Mouse (Mus musculus) lung, adult 2 months (tissue): Measurements from ENCODE around the gene Adh7. TPM values are rescaled to one million over a fixed set of nuclear protein-coding genes. Genes with fewer than 3 reads are reported as not detected.

Source experiments
- DNase-seq: peaks from one replicate; pipeline ENCODE4 v3.0.0; 2022
- H3K4me1 ChIP-seq: fragments of 200-500 bp; 2 replicates; pipeline ENCODE4 v1.6.1; 2011; ENCODE audit warnings: low read length; ENCODE audit not compliant: control insufficient read depth, insufficient read depth
- H3K4me3 ChIP-seq: fragments of 200-500 bp; replicated peaks from 2 replicates; pipeline ENCODE3; 2011; ENCODE audit warnings: low read depth, mild to moderate bottlenecking, control low read depth, low read length; ENCODE audit errors: extremely low read depth
- CTCF ChIP-seq: fragments of 200-500 bp; IDR thresholded peaks from 2 replicates; pipeline ENCODE4 v1.5.1; 2011; ENCODE audit warnings: mild to moderate bottlenecking, low read length, control low read depth; ENCODE audit not compliant: insufficient read depth
- POLR2A ChIP-seq: fragments of 200-500 bp; IDR thresholded peaks from 2 replicates; pipeline ENCODE4 v1.6.1; 2011; ENCODE audit warnings: low read depth, mild to moderate bottlenecking, control low read depth, low read length, borderline replicate concordance; ENCODE audit errors: extremely low read depth
- WGBS: fragments of 180-500 bp; shearing (Covaris S2); methylation state at CpG from one replicate; pipeline ENCODE4 v1.1.7; 2018; 5-methylcytosine and 5-hydroxymethylcytosine counted together
- polyA plus RNA-seq: library from polyadenylated mRNA; depleted of rRNA; stranded (reverse); fragments of >200 nt; gene quantifications from 2 replicates; pipeline ENCODE4 v1.2.3, GENCODE M21; 2012; rRNA removed

Adh7 gene
- polyA plus RNA-seq, 1 experiment = 12.4 TPM

GRCm38 (mm10) chr3:138264648-138265047 is 47.1 kb downstream of the Adh7 start:
- H3K4me3 ChIP-seq = no peak overlapping the region
- 59% methylated on average over 3 of the region's 3 CpGs for WGBS
- TF ChIP-seq CTCF (no peak), POLR2A (no peak)
- H3K4me1 ChIP-seq = no peaks in the 10 kb centered on the region
- no peak for DNase-seq

- TF ChIP-seq CTCF = no peak
- no peak for TF ChIP-seq POLR2A
- Histone ChIP-seq H3K4me1 (no peaks in the 10 kb centered on the region), H3K4me3 (no peak overlapping the region)
- DNase-seq = no peak
- 24% methylated on average over 1 of the region's 1 CpGs for WGBS
Observed at GRCm38 (mm10) chr3:138270507-138270906, 52.9 kb downstream of the Adh7 start.

DNA sequence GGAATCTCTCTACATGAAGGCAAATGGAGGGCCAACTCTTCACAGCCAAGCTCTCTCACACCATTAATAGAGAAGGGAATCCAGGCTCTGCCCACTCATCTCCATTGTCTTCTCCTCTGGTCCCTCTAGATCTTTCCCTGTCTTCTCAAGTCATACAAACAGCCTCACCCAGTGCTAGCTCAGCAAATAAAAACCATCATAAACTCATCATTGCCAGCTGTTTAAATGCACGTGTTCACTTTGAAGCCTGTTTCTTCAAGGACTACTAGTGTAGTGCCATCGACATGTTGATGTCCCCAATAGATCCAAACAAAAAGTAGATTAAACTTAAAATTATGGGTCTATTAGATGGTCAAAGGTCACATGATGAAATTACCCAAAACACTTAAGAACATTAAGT is 53.7 kb downstream of the Adh7 start:
- TF ChIP-seq POLR2A (no peak), CTCF (no peak)
- H3K4me1 ChIP-seq = no peaks in the 10 kb centered on the region
- no peak overlapping the region for H3K4me3 ChIP-seq
- no peak for DNase-seq
- WGBS = 86% methylated on average over 2 of the region's 2 CpGs

- H3K4me3 ChIP-seq = no peak overlapping the region
- DNase-seq = no peak
- H3K4me1 ChIP-seq = no peaks in the 10 kb centered on the region
- TF ChIP-seq CTCF (no peak), POLR2A (no peak)
- 75% methylated on average over 7 of the region's 7 CpGs for WGBS
Observed at GRCm38 (mm10) chr3:138273080-138273479, 55.5 kb downstream of the Adh7 start.

DNA sequence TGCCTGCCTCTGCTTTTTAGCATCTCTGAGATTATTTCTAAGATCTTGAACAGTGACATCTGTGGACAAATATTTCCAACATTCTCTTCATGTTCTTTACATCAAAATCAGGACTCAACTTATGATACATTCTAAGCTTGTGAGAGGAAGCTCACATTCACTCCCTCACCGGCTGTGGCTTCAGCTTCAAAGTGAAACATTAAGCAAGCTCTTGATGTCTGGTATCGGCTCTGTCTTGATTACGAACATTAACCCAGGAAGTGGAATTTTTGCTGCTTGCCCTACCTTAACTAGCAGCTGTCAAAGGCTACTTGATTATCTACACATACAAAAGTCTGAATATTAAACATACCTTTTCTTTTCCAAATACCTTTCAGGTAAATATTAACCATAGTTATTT is 57.5 kb downstream of the Adh7 start:
- WGBS = 67% methylated on average over 3 of the region's 3 CpGs
- Histone ChIP-seq H3K4me1 (no peaks in the 10 kb centered on the region; the same call in 1 of the 2 replicates), H3K4me3 (no peak overlapping the region)
- TF ChIP-seq CTCF (no peak), POLR2A (no peak)
- no peak for DNase-seq

DNA sequence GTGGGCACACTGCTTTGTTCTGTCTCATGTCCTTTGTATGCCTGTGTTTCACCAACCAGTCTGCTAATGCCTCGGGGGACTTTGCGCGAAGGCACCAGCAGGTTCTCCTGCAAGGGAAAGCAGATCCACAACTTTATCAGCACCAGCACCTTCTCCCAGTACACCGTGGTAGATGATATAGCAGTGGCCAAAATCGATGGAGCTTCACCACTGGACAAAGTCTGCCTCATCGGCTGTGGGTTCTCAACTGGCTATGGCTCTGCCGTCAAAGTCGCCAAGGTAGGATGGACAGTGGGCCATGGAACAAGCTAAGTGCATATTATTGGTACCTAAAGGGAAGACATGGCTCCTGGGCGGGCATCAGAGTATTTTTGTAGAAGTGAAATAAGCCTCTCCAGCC is 65.0 kb downstream of the Adh7 start:
- TF ChIP-seq CTCF = no peak
- no peak for TF ChIP-seq POLR2A
- no peaks in the 10 kb centered on the region; the same call in 1 of the 2 replicates for H3K4me1 ChIP-seq
- no peak overlapping the region for H3K4me3 ChIP-seq
- 97% methylated on average over 9 of the region's 9 CpGs for WGBS
- no peak for DNase-seq

Other genes with a start within 250 kb of the Adh7 start
- gene Dapp1, start 236.2 kb upstream of the Adh7 start, polyA plus RNA-seq = 4.5 and 7.1 TPM in 2 replicates
- 0.15 and 2.3 TPM in 2 replicates for gene 1110002E22Rik, start 152.7 kb upstream of the Adh7 start, polyA plus RNA-seq
- gene Gm5105, start 150.4 kb upstream of the Adh7 start, polyA plus RNA-seq = 0.15 and 0.18 TPM in 2 replicates
- 0.74 and 1.6 TPM in 2 replicates for gene Trmt10a, start 74.3 kb upstream of the Adh7 start, polyA plus RNA-seq
- 0.70 and 0.91 TPM in 2 replicates for gene Mttp, start 72.8 kb upstream of the Adh7 start, polyA plus RNA-seq
- gene 4930579F01Rik, start 23.9 kb upstream of the Adh7 start, polyA plus RNA-seq = not detected in 2 replicates
- gene Adh1, start 43.2 kb downstream of the Adh7 start, polyA plus RNA-seq = 106 and 114 TPM in 2 replicates
- 0.11 TPM in 1 of 2 replicates, not detected in the other for gene Adh6a, start 95.5 kb downstream of the Adh7 start, polyA plus RNA-seq
- gene Adh6b, start 124.0 kb downstream of the Adh7 start, polyA plus RNA-seq = not detected in 2 replicates
- gene Adh4, start 197.7 kb downstream of the Adh7 start, polyA plus RNA-seq = not detected in 2 replicates
- gene Adh5, start 225.3 kb downstream of the Adh7 start, polyA plus RNA-seq = 20.9 and 29.3 TPM in 2 replicates